Mouse (Mus musculus) CD8-positive naive resting alpha-beta T cell, adult 2 months (primary cell): ENCODE measurements around the gene Ifngr2.

Source experiments
- DNase-seq, 2 experiments: peaks; one replicate each; pipeline ENCODE4 v3.0.0; 2022; ENCODE audit warnings: low read depth in 2 of 2, low spot score in 2 of 2

Gene Ifngr2

DNA sequence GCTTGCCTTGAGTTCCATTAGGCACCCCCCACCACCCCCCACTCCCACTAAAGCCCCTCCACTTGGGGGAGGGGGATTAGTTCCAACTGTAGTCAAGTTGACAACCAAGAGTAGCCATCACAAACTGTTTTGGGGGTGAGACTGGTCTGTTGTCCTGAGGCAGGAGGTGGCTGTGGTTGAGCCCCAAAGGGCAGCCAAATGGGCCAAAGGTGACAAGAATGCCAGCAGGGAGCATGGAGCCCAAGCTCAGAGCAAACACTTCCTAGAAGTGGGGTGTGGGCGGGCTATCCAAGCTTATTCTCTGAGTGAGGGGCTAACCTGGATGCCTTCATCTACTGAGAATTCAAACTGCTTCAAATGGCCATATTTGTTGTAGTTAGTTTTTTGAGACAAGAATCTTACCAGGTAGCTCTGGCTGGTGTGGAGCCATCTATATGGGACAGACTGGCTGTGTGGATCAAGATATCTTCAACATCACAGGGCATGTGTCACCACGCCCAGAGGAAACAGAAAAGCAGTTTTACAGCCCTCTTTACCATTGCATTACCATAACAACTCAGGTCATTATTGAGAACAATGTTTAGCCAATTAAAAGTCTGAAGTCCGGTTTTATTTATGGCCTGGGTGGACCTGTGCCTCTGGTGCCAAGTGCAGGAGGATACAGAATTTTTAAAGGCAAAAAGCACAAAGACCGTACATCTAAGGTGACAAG is 17.9 kb downstream of the Ifngr2 start:
- no peak for DNase-seq

DNA sequence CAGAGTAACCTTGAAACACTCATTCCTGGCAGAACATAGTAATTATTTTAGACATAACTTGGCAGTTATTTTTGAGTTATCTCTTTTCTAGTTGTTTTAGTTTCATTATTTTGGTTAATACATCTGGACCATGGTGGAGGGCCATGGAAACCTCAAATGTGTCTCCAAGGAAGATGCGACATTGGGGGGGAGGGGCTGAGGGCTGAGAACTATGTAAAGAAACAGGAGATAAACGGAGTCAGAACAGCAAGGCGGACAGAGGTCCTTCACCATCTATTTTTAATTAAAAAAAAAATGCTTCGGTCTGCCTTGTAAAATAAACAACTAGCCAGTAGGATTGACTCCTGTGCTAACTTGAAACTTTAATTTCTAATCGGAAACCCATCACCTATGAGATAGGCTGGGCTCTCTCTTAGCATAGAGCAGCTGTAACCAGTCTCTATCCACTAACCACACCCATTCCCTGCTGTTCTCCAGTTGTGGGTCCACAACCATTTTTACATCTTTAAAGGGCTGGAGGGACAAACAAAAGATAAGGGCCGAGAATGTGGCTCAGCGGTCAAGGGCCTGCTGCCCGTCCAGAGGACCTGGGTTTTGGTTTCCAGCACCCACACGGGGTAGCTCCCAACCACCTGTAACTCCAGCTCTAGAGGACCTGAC is 18.6 kb downstream of the Ifngr2 start:
- no peak for DNase-seq

DNA sequence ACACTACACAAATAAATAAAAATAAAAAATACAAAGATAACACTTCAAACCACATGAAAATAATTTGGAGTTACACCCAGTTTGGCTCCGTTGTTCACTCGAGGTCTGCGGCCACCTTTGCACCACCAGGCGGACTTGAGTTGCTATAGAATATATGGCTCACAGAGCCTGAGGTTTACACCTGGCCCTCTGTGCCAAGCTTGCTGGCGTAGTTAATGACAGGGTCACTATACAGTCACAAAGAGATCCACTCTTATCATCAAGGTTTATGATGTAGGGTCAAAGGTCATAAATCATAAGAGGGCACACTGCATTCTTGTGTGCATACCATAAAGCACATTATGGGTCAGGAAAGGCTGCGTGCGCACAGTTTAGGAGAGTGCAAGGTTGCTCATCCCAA is 19.1 kb downstream of the Ifngr2 start:
- no peak for DNase-seq

GRCm38 (mm10) chr16:91568960-91569359 is 22.1 kb downstream of the Ifngr2 start:
- no peak for DNase-seq

- DNase-seq: no peak
Measured at GRCm38 (mm10) chr16:91571105-91571504, 24.2 kb downstream of the Ifngr2 start.

DNA sequence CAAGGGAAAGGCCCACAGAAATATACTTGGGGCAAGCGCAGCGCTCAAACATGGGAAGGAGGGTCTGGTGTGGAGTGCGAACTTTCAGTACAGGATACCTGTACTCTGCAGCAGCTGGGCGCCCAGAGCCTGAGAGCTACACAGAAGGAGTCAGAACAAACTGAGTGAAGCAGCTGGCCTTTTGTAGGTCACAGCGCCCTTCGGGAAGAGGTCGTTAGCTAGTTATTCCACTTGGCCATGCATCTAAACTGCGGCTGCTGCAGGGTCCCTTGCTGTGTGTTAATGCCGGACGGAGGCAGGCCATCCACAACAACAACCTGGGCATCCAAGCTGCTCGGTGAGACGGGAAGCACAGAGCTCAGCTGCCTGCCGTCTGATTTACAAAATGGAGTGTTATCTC is 28.3 kb downstream of the Ifngr2 start:
- no peak for DNase-seq

GRCm38 (mm10) chr16:91578980-91579720 is 32.3 kb downstream of the Ifngr2 start:
- no peak for DNase-seq

DNA sequence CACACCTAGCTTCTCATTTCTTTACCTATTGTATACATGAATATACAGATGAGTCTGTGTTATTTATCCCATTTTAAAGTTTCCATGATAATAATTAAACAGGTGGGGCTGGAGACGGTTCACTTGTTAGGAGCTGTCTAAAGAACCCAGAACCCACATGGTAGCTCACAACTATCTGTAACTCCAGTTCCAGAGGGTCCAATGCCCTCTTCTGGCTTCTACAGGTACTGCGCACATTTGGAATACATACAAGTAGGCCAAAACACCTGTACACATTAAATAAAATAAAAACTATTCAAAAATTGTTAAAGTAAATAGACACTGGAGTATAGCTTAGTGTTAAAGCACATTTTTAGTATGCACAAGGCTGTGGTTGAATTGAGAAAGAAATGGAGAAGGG is 35.4 kb downstream of the Ifngr2 start:
- peak; percentile 34 to 61 for DNase-seq

- no peak for DNase-seq
Measured at GRCm38 (mm10) chr16:91585617-91586016, 38.7 kb downstream of the Ifngr2 start.

DNA sequence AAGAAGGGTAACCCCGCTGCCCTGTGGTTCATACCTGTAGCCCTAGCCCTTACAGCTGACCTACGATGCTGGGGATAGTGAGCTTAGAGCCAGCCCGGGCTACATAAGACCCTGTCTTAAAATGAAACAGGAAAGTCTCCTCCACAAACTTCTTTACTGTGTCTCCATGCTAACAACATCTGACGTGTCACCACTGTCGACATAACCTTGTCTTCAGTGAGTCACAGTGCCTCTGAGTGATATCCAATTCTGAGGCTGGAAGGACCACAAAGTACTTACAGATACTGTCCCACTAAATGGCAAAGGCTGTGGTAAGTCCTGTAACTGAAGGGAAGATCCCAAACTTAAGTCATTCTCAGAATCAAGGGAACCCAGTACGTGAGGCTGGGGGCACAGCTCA is 39.4 kb downstream of the Ifngr2 start:
- no peak for DNase-seq

GRCm38 (mm10) chr16:91587730-91588453 is 41.0 kb downstream of the Ifngr2 start:
- DNase-seq: no peak

GRCm38 (mm10) chr16:91588703-91589102 is 41.8 kb downstream of the Ifngr2 start:
- DNase-seq: no peak

DNA sequence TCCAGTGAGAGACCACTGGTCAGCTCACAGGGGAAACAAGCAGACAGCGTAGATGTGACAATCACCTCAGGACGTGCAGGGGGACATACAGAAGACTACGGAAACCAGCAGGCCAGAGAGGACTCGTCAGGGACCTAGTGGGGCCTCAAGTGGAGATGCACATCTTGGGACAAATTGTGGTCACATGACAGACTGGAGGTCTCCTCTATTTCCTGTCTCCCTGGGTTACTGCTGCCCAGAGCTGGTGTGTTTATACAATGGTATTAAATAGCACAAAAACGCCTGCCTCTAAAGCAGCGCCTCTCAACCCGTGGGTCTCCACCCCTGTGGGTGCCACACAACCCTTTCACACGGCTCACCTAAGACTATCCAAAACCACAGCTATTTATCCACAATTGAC is 45.3 kb downstream of the Ifngr2 start:
- DNase-seq: no peak

DNA sequence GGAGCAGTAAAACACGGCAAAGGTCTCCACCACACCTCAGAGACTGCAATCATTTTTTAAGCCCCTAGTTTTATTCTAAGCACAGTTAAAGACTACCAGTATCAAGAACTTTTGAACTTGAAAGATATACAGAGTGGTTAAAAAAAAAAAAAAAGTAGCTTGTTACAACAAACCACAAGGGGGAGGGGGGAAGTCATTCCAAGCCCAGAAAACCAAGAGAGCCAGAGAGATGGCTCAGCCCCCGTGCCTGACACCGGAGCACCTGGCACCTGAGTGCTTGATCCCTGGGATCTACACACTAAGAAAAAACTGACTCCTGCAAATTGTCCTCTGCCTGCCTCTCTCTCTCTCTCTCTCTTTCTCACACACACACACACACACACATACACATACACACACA is 46.4 kb downstream of the Ifngr2 start:
- no peak for DNase-seq

- DNase-seq: no peak
Measured at GRCm38 (mm10) chr16:91595076-91595475, 48.2 kb downstream of the Ifngr2 start.

GRCm38 (mm10) chr16:91596397-91596778 is 49.5 kb downstream of the Ifngr2 start:
- peak; percentile 27 to 42 for DNase-seq

GRCm38 (mm10) chr16:91596779-91597671 is 50.2 kb downstream of the Ifngr2 start:
- DNase-seq: peak in 1 of 2 experiments; percentile 25

DNA sequence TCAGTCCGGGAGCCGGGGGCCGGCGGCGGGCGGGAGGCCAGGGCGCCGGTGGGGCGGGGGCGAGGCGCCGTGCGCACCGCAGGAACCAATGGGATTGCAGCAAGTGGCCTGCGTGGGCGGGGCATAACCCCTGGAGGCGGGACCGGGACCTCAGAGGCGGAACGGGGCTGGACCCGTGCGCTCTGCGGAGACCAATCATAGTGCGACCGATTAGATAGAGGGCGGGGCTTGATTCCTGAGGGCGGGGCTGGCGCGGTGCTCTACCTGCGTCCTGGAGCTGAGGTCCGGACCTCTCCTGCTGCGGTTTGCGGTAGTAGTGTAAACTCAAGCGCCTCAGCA is 50.8 kb downstream of the Ifngr2 start, which contains the start of gene Tmem50b:
Gene Tmem50b (minus strand): TSS at position 129 of the 339 bp plus-strand sequence.
- peak; percentile 94 to 98 for DNase-seq

- no peak for DNase-seq
Measured at GRCm38 (mm10) chr16:91599242-91599641, 52.4 kb downstream of the Ifngr2 start.

DNA sequence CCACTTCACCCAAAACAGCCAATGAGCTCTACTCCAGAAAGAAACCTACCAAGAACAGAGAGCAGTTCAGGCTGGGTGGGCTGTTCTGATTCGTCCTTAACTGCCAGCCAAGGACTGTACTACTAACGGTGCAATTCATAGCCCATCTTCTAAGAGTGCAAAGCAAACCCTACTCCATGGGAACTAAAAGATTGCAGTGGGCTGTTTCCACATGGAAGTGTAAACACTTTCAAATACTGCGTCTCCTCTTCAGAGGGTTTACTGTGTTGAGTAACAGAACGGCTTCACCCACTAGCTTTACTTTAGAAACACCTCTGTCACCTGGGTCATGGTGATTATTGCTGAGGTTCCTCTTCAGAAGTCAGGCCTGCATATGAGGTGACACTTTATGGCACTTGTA is 54.2 kb downstream of the Ifngr2 start:
- no peak for DNase-seq

DNA sequence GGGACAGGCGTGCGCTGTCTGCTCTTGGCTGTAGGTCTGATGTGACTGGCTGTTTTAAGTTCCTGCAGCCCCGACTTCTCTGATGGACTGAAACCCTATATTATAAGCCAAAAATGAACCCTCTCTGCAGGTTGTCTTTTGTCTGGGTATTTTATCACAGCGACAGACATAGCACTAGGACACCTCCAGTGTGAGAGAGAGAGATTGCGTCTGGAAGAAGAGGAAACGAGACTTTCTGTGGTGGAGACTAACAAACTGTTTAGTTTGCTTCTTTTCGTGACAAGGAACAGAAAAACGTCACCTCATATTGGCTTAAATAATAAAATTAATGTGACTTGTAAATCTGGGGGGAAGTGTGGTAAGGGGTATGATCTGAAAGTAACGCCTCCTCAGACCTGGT is 54.8 kb downstream of the Ifngr2 start:
- DNase-seq: no peak
